Mouse (Mus musculus): ENCODE results near the gene Slc9a8. TPM values are rescaled to one million over a fixed set of nuclear protein-coding genes. Genes with fewer than 3 reads are reported as not detected.
A peak's percentile ranks its signal among the peaks of the same experiment; 100 is the strongest.

Gene Slc9a8
- total and polyA plus RNA-seq, 2 experiments from 2014 or later, result 10.7 to 51.5 TPM

GRCm38 (mm10) chr2:167497272-167497671 lies 75.8 kb downstream of the Slc9a8 start:
- H3K9ac ChIP-seq (replicated peaks; ENCODE audit: low read depth, low read length), result no peak overlapping the region
- H3K27ac ChIP-seq (ENCODE audit: low read depth), result no peak overlapping the region
- no peak overlapping the region for H3K4me3 ChIP-seq (ENCODE audit: low read depth, low read length)
- WGBS, result 87% methylated on average over 5 of the region's 5 CpGs
- H3K27me3 ChIP-seq (ENCODE audit: control insufficient read depth, insufficient read depth, low read length), result no peaks in the 10 kb centered on the region
- ATAC-seq (ENCODE audit: insufficient read depth, low read depth) (no peak), DNase-seq (ENCODE audit: low spot score) (peak; percentile 28)
- no peaks in the 10 kb centered on the region for H3K36me3 ChIP-seq (replicated peaks; ENCODE audit: control insufficient read depth, insufficient read depth, low read length)
- peak; percentile 72 for TF ChIP-seq CTCF (IDR thresholded peaks at IDR 0.05; ENCODE audit: low read depth)
- no peak for TF ChIP-seq EP300 (IDR thresholded peaks at IDR 0.05; ENCODE audit: low read depth)
- no peak overlapping the region for H3K4me2 ChIP-seq (ENCODE audit: low read depth, low read length)
- no peaks in the 10 kb centered on the region for H3K9me3 ChIP-seq (replicated peaks; ENCODE audit: control insufficient read depth, low read length)
- peaks cover 3% of the 10 kb centered on the region; the same call in 1 of the 2 replicates for H3K4me1 ChIP-seq (ENCODE audit: control insufficient read depth, insufficient read depth)

- no peak for ATAC-seq (ENCODE audit: insufficient read depth, low read depth)
- Histone ChIP-seq H3K4me3 (ENCODE audit: low read depth, low read length) (peak overlapping the region; percentile 93), H3K4me1 (ENCODE audit: control insufficient read depth, insufficient read depth) (peaks cover 24% of the 10 kb centered on the region), H3K9ac (replicated peaks; ENCODE audit: low read depth, low read length) (peak overlapping the region; percentile 87; the same call in 1 of the 2 replicates), H3K9me3 (replicated peaks; ENCODE audit: control insufficient read depth, low read length) (no peaks in the 10 kb centered on the region), H3K4me2 (ENCODE audit: low read depth, low read length) (peak overlapping the region; percentile 92), H3K36me3 (replicated peaks; ENCODE audit: control insufficient read depth, insufficient read depth, low read length) (peaks cover 4% of the 10 kb centered on the region; the same call in 1 of the 2 replicates), H3K27ac (ENCODE audit: low read depth) (peak overlapping the region; percentile 86; the same call in 1 of the 2 replicates), H3K27me3 (ENCODE audit: control insufficient read depth, insufficient read depth, low read length) (no peaks in the 10 kb centered on the region)
- 38% methylated on average over 13 of the region's 13 CpGs for WGBS
- TF ChIP-seq CTCF (IDR thresholded peaks at IDR 0.05; ENCODE audit: low read depth), result no peak
- no peak for TF ChIP-seq EP300 (IDR thresholded peaks at IDR 0.05; ENCODE audit: low read depth)
- no peak for DNase-seq (ENCODE audit: low spot score)
Observed at GRCm38 (mm10) chr2:167502554-167503252, 81.2 kb downstream of the Slc9a8 start.

GRCm38 (mm10) chr2:167503253-167503895 lies 81.9 kb downstream of the Slc9a8 start:
- TF ChIP-seq EP300 (IDR thresholded peaks at IDR 0.05; ENCODE audit: low read depth) (no peak), CTCF (IDR thresholded peaks at IDR 0.05; ENCODE audit: low read depth) (no peak)
- ATAC-seq (ENCODE audit: insufficient read depth, low read depth) (peak; percentile 90), DNase-seq (ENCODE audit: low spot score) (peak; percentile 79)
- Histone ChIP-seq H3K9me3 (replicated peaks; ENCODE audit: control insufficient read depth, low read length) (no peaks in the 10 kb centered on the region), H3K4me1 (ENCODE audit: control insufficient read depth, insufficient read depth) (peaks cover 24% of the 10 kb centered on the region), H3K4me3 (ENCODE audit: low read depth, low read length) (peak overlapping the region; percentile 93), H3K36me3 (replicated peaks; ENCODE audit: control insufficient read depth, insufficient read depth, low read length) (peaks cover 8% of the 10 kb centered on the region; the same call in 1 of the 2 replicates), H3K27me3 (ENCODE audit: control insufficient read depth, insufficient read depth, low read length) (no peaks in the 10 kb centered on the region), H3K9ac (replicated peaks; ENCODE audit: low read depth, low read length) (peak overlapping the region; percentile 87), H3K4me2 (ENCODE audit: low read depth, low read length) (peak overlapping the region; percentile 92), H3K27ac (ENCODE audit: low read depth) (peak overlapping the region; percentile 86)
- under 1% methylated on average over 67 of the region's 85 CpGs for WGBS

- TF ChIP-seq CTCF (IDR thresholded peaks at IDR 0.05; ENCODE audit: low read depth) (no peak), EP300 (IDR thresholded peaks at IDR 0.05; ENCODE audit: low read depth) (no peak)
- Histone ChIP-seq H3K9me3 (replicated peaks; ENCODE audit: control insufficient read depth, low read length) (no peaks in the 10 kb centered on the region), H3K27ac (ENCODE audit: low read depth) (peak overlapping the region; percentile 86), H3K4me3 (ENCODE audit: low read depth, low read length) (peak overlapping the region; percentile 93), H3K27me3 (ENCODE audit: control insufficient read depth, insufficient read depth, low read length) (no peaks in the 10 kb centered on the region), H3K4me1 (ENCODE audit: control insufficient read depth, insufficient read depth) (peaks cover 24% of the 10 kb centered on the region), H3K36me3 (replicated peaks; ENCODE audit: control insufficient read depth, insufficient read depth, low read length) (peaks cover 12% of the 10 kb centered on the region; the same call in 1 of the 2 replicates), H3K9ac (replicated peaks; ENCODE audit: low read depth, low read length) (peak overlapping the region; percentile 87), H3K4me2 (ENCODE audit: low read depth, low read length) (peak overlapping the region; percentile 92)
- ATAC-seq (ENCODE audit: insufficient read depth, low read depth) (peak; percentile 19), DNase-seq (ENCODE audit: low spot score) (no peak)
- under 1% methylated on average over 32 of the region's 32 CpGs for WGBS
Observed at GRCm38 (mm10) chr2:167503896-167504349, 82.4 kb downstream of the Slc9a8 start.

GRCm38 (mm10) chr2:167505127-167505526 lies 83.6 kb downstream of the Slc9a8 start:
- 72% methylated on average over 3 of the region's 3 CpGs for WGBS
- Histone ChIP-seq H3K36me3 (replicated peaks; ENCODE audit: control insufficient read depth, insufficient read depth, low read length) (peaks cover 24% of the 10 kb centered on the region), H3K4me2 (ENCODE audit: low read depth, low read length) (peak overlapping the region; percentile 92; the same call in 1 of the 2 replicates), H3K4me3 (ENCODE audit: low read depth, low read length) (peak overlapping the region; percentile 93), H3K27me3 (ENCODE audit: control insufficient read depth, insufficient read depth, low read length) (no peaks in the 10 kb centered on the region), H3K9ac (replicated peaks; ENCODE audit: low read depth, low read length) (no peak overlapping the region), H3K9me3 (replicated peaks; ENCODE audit: control insufficient read depth, low read length) (no peaks in the 10 kb centered on the region), H3K4me1 (ENCODE audit: control insufficient read depth, insufficient read depth) (peaks cover 27% of the 10 kb centered on the region), H3K27ac (ENCODE audit: low read depth) (peak overlapping the region; percentile 86)
- DNase-seq (ENCODE audit: low spot score) (no peak), ATAC-seq (ENCODE audit: insufficient read depth, low read depth) (no peak)
- TF ChIP-seq CTCF (IDR thresholded peaks at IDR 0.05; ENCODE audit: low read depth), result no peak
